Mouse (Mus musculus) liver, embryonic 14.5 days (tissue): ENCODE measurements around the gene Kcnab1. TPM values are rescaled to one million over a fixed set of nuclear protein-coding genes. Genes with fewer than 3 reads are reported as not detected.

Source experiments
- ATAC-seq: fragments of 200-750 bp; cut with Nextera tagmentation; 2 replicates; pipeline ENCODE4 v1.8.0; 2017; ENCODE audit warnings: moderate number of reproducible peaks, mild to moderate bottlenecking, moderate library complexity; ENCODE audit not compliant: insufficient read depth
- DNase-seq, 3 experiments: peaks; one replicate each; pipeline ENCODE4 v3.0.0-alpha.2; 2012 to 2013; ENCODE audit warnings: low read depth in 3 of 3, low spot score in 3 of 3
- H3K27ac ChIP-seq: fragments of 300-500 bp; sonication (generic); 2 replicates; pipeline ENCODE4 v1.5.1; 2014; ENCODE audit warnings: moderate library complexity, mild to moderate bottlenecking, control low read depth, inconsistent platforms
- H3K27me3 ChIP-seq: fragments of 300-500 bp; sonication (generic); 2 replicates; pipeline ENCODE4 v1.6.1; 2014; ENCODE audit warnings: mild to moderate bottlenecking, low read length, moderate library complexity; ENCODE audit not compliant: control insufficient read depth, insufficient read depth
- H3K36me3 ChIP-seq: fragments of 300-500 bp; sonication (generic); replicated peaks from 2 replicates; pipeline ENCODE4 v1.6.1; 2014; ENCODE audit warnings: low read depth; ENCODE audit not compliant: control insufficient read depth, insufficient read depth
- H3K4me1 ChIP-seq, 2 experiments: fragments of 200-500 bp in 1 of 2; fragments of 300-500 bp in 1 of 2; sonication (generic) in 1 of 2; replicated peaks; 2 replicates each; pipeline ENCODE4 v1.6.1; 2012 to 2014; ENCODE audit warnings: antibody characterized with exemption in 1 of 2, inconsistent platforms in 1 of 2, low read length in 1 of 2; ENCODE audit not compliant: control insufficient read depth in 2 of 2, insufficient read depth in 2 of 2
- H3K4me2 ChIP-seq: fragments of 300-500 bp; sonication (generic); 2 replicates; pipeline ENCODE4 v1.6.1; 2014; ENCODE audit warnings: low read depth, mild to moderate bottlenecking, control low read depth, moderate library complexity
- H3K4me3 ChIP-seq, 2 experiments: fragments of 200-500 bp in 1 of 2; fragments of 300-500 bp in 1 of 2; sonication (generic) in 1 of 2; 2 replicates each; pipeline ENCODE4 v1.5.1; 2012 to 2014; ENCODE audit warnings: low read depth in 2 of 2, low read length in 2 of 2, mild to moderate bottlenecking in 2 of 2, control low read depth in 1 of 2, inconsistent platforms in 1 of 2, moderate library complexity in 1 of 2; ENCODE audit not compliant: insufficient read depth in 1 of 2
- H3K9ac ChIP-seq: fragments of 300-500 bp; sonication (generic); replicated peaks from 2 replicates; pipeline ENCODE4 v1.6.1; 2014; ENCODE audit warnings: mild to moderate bottlenecking, control low read depth, moderate library complexity
- H3K9me3 ChIP-seq: fragments of 300-500 bp; sonication (generic); 2 replicates; pipeline ENCODE4 v1.6.1; 2016; ENCODE audit warnings: low read length, mixed read lengths; ENCODE audit not compliant: control insufficient read depth
- CTCF ChIP-seq: IDR thresholded peaks from 2 replicates; pipeline ENCODE4 v1.5.1; 2016; ENCODE audit warnings: antibody characterized with exemption, low read depth, control low read depth
- EP300 ChIP-seq: IDR thresholded peaks from 2 replicates; pipeline ENCODE4 v1.6.1; 2016; ENCODE audit warnings: antibody characterized with exemption, low read depth
- WGBS: fragments of 180-500 bp; shearing (Covaris S2); extraction: QIAGEN DNeasy Blood & Tissue Kit; methylation state at CpG from one replicate; pipeline ENCODE4 v1.1.7; 2014; ENCODE audit not compliant: insufficient replicate concordance; 5-methylcytosine and 5-hydroxymethylcytosine counted together
- polyA plus RNA-seq, 2 experiments: library from polyadenylated mRNA; depleted of rRNA in 1 of 2; stranded (reverse) in 1 of 2; unstranded in 1 of 2; fragments of >200 nt; fragmentation: Nextera tagmentation in 1 of 2; extraction: Ambion mirVana in 1 of 2; gene quantifications; 2 replicates each; pipeline versions ENCODE4 v1.2.1 to v1.2.3; 2012 to 2014

Gene Kcnab1
- polyA plus RNA-seq, 2 experiments = 0.12 to 0.33 TPM

GRCm38 (mm10) chr3:65115164-65115563 is 6.0 kb downstream of the Kcnab1 start:
- Histone ChIP-seq H3K4me1 (no peaks in the 10 kb centered on the region), H3K4me3 (no peak overlapping the region), H3K27me3 (no peaks in the 10 kb centered on the region), H3K9ac (no peak overlapping the region), H3K9me3 (no peaks in the 10 kb centered on the region), H3K36me3 (no peaks in the 10 kb centered on the region), H3K4me2 (no peak overlapping the region), H3K27ac (no peak overlapping the region)
- ATAC-seq (no peak), DNase-seq (no peak)
- TF ChIP-seq EP300 (no peak), CTCF (no peak)
- WGBS = 65% methylated on average over 6 of the region's 6 CpGs

- 65% methylated on average over 3 of the region's 3 CpGs for WGBS
- DNase-seq = no peak
- TF ChIP-seq EP300 (no peak), CTCF (no peak)
- Histone ChIP-seq H3K36me3 (no peaks in the 10 kb centered on the region), H3K9ac (no peak overlapping the region), H3K4me3 (no peak overlapping the region), H3K27me3 (no peaks in the 10 kb centered on the region), H3K9me3 (no peaks in the 10 kb centered on the region), H3K4me2 (no peak overlapping the region), H3K4me1 (no peaks in the 10 kb centered on the region), H3K27ac (no peak overlapping the region)
- ATAC-seq = no peak
Observed at GRCm38 (mm10) chr3:65116958-65117357, 7.8 kb downstream of the Kcnab1 start.

DNA sequence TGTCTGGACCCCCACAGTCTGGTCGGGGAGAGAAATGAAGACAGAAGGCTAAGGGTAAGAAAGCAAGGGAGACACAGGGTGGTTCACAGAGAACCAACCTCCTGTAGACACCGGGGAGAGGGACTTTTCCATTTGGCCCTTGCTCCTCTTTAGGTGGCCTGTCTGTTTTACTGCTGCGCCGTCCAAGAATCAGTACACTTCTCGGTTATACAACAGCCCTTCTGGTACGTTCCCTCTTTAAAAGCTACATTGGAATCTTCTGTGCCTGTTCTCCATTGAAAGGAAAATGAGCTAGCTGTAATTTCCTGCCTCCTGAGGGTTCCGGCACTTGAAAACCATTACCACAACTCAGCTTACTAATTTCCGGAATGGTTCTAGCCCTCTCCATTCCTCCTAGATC is 8.2 kb downstream of the Kcnab1 start:
- DNase-seq = no peak
- Histone ChIP-seq H3K27ac (no peak overlapping the region), H3K9ac (no peak overlapping the region), H3K4me2 (no peak overlapping the region), H3K27me3 (no peaks in the 10 kb centered on the region), H3K4me3 (no peak overlapping the region), H3K4me1 (no peaks in the 10 kb centered on the region), H3K9me3 (no peaks in the 10 kb centered on the region), H3K36me3 (no peaks in the 10 kb centered on the region)
- WGBS = 61% methylated on average over 8 of the region's 8 CpGs
- ATAC-seq = no peak
- TF ChIP-seq EP300 = no peak

DNA sequence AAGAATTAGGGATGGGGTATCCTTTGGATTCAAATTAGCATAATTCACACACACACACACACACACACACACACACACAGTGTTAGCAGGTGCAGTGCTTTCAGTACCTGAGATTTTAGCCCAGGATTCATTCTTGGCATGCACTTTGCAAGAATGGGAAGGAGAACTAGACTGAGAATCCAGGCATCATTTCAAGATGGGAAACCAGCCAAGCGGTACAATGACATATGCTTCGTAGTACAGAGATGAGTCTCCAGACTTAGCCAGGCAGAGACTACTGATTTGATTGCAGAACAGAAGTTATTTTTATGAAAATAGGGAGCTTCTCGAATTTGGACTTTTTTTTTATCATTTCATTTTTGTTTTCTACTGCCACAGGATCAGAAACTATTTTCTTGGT is 15.8 kb downstream of the Kcnab1 start:
- TF ChIP-seq EP300 (no peak), CTCF (no peak)
- Histone ChIP-seq H3K36me3 (no peaks in the 10 kb centered on the region), H3K4me1 (no peaks in the 10 kb centered on the region), H3K9me3 (no peaks in the 10 kb centered on the region), H3K9ac (no peak overlapping the region), H3K27me3 (no peaks in the 10 kb centered on the region), H3K4me2 (no peak overlapping the region), H3K27ac (no peak overlapping the region), H3K4me3 (no peak overlapping the region)
- WGBS = 58% methylated on average over 3 of the region's 3 CpGs
- DNase-seq (no peak), ATAC-seq (no peak)

DNA sequence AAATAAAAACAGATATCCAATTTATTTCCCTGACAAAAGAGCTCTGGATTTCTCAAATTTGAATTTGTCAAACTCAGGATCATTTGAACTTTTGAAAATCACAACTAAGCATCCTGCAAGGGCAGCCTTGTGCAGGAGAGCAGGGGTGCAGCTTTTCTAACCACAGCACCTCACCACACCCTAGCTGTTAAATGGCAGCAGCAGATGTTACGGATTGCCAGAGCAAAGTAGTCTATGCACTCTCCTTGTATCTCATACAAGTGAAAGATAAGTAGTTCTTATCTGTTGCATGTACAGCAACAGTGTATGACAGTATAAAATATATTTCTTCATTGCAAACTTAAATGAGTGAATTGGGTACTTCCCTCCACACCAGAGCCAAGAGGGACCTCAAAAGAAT is 20.4 kb downstream of the Kcnab1 start:
- ATAC-seq (no peak), DNase-seq (no peak)
- no peak for TF ChIP-seq EP300
- TF ChIP-seq CTCF = no peak
- Histone ChIP-seq H3K4me3 (no peak overlapping the region), H3K9ac (no peak overlapping the region), H3K27ac (no peak overlapping the region), H3K9me3 (no peaks in the 10 kb centered on the region), H3K36me3 (no peaks in the 10 kb centered on the region), H3K4me1 (no peaks in the 10 kb centered on the region), H3K4me2 (no peak overlapping the region), H3K27me3 (no peaks in the 10 kb centered on the region)
- WGBS = 55% methylated on average over 1 of the region's 1 CpGs

- Histone ChIP-seq H3K4me2 (no peak overlapping the region), H3K27ac (no peak overlapping the region), H3K36me3 (no peaks in the 10 kb centered on the region), H3K27me3 (no peaks in the 10 kb centered on the region), H3K9ac (no peak overlapping the region), H3K4me1 (no peaks in the 10 kb centered on the region), H3K4me3 (no peak overlapping the region), H3K9me3 (no peaks in the 10 kb centered on the region)
- WGBS = 39% methylated on average over 5 of the region's 5 CpGs
- no peak for DNase-seq
- TF ChIP-seq EP300 = no peak
- TF ChIP-seq CTCF = no peak
- no peak for ATAC-seq
Observed at GRCm38 (mm10) chr3:65134931-65135330, 25.7 kb downstream of the Kcnab1 start.
